Mouse (Mus musculus) subcutaneous adipose tissue, adult 2 months (tissue): ENCODE data around the gene Qrfp. TPM values are rescaled to one million over a fixed set of nuclear protein-coding genes. Genes with fewer than 3 reads are reported as not detected.

Experiments
- polyA plus RNA-seq: library from polyadenylated mRNA; depleted of rRNA; stranded (reverse); fragments of >200 nt; gene quantifications from 2 replicates; pipeline ENCODE4 v1.2.3, GENCODE M21; 2012; ENCODE audit warnings: low replicate concordance; rRNA removed

Qrfp gene
- 0.04 and 0.05 TPM in 2 replicates for polyA plus RNA-seq

GRCm38 (mm10) chr2:31810444-31810843 is at the start of gene Qrfp:
Qrfp (minus strand) TSS chr2:31810580.

GRCm38 (mm10) chr2:31845896-31846691 is 35.7 kb upstream of the Qrfp start, which contains the start of gene Fibcd1:
Fibcd1 (minus strand) TSS chr2:31846005.

Other genes starting within 250 kb of the Qrfp start
- gene Fubp3, start 237.9 kb downstream of the Qrfp start, polyA plus RNA-seq: 21.6 and 57.6 TPM in 2 replicates
- gene Prdm12, start 170.5 kb downstream of the Qrfp start, polyA plus RNA-seq: not detected in 2 replicates
- 11.1 and 22.7 TPM in 2 replicates for gene Exosc2, start 139.9 kb downstream of the Qrfp start, polyA plus RNA-seq
- gene Abl1, start 122.2 kb downstream of the Qrfp start, polyA plus RNA-seq: 46.5 and 89.6 TPM in 2 replicates
- gene Fibcd1, start 35.4 kb upstream of the Qrfp start, polyA plus RNA-seq: 0.03 TPM in 1 of 2 replicates, not detected in the other
- gene Lamc3, start 76.7 kb upstream of the Qrfp start, polyA plus RNA-seq: 5.0 and 25.4 TPM in 2 replicates
- 4.9 and 9.6 TPM in 2 replicates for gene Aif1l, start 139.6 kb upstream of the Qrfp start, polyA plus RNA-seq
- 31.3 and 49.9 TPM in 2 replicates for gene Nup214, start 163.9 kb upstream of the Qrfp start, polyA plus RNA-seq